Mouse (Mus musculus): ENCODE data around the gene Ubc.

Gene Ubc

DNA sequence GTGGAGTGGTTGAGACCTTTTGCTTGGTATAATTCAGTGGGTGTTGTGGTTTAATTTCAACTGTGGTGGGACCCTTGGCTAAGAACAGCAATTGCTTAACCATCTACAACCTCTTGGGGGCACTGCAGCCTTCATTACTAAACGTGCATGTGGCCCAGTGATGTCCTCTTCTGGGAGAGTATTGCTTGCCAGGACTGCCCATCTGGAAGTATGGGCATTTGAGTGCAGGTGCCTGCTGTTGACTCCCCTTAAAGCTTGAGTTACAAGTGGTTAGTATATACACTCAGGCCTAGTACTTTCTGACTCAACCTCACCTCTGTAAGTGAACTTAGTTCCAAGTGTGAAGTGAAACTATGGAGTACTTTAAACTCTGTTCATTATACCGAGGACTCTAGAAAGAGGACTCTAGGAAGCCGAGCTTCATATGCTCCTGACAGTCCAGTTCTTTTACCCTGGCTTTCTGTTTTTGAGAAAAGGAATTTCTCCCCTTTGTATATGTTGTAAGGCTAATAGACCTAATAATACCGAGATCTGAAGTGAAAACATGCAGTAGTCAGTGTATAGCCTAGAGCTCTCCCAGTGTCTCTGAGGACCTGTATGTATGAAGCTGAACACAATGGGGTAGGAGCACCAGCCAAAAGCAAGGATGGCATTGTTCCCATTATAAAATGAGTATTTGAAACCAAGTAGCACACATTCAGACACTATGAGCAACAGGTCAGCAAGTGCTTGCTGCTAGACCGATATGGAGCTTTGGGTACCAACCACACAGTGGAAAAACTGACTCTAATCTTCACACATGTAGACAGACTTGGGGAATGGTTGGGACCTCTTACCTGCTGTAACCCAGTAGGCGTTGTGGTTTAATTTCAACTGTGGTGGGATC, 7.1 kb downstream of the Ubc start:
- peak; percentile 77 for DNase-seq (ENCODE audit: low read depth)

DNA sequence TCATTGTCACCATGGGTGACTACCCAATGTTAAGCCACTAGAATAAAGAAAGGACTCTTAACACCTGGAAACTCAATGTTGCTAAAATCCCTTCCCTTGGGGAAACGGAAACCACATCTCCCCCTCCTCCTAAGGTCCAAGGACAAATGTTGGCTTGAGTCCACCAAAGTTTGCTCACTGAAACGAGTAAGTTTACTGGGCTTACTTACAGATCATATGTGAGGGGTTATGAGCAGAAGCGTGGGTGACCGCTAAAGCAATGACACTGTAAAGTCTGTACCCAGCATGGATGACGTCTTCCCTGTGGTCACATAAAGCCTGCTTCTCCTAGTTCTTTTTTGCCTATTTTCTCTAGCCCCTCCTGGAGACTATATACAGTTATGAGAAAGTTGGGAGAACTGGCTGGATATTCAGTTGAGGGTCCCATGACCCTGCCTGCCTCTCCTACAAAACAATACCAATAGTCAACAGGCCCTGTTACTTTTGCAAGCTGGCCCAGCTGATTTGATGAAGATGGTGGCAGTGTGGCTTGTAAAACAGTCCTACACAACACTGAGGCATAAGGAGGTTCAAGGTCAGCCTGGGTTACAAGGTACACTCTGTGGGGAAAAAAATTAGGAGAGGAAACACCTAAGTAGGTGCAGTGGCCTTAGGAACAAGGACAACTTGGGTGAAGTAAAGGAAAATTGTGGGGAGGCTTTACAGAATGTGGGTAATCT, 7.9 kb downstream of the Ubc start:
- DNase-seq (ENCODE audit: low read depth), result no peak

DNA sequence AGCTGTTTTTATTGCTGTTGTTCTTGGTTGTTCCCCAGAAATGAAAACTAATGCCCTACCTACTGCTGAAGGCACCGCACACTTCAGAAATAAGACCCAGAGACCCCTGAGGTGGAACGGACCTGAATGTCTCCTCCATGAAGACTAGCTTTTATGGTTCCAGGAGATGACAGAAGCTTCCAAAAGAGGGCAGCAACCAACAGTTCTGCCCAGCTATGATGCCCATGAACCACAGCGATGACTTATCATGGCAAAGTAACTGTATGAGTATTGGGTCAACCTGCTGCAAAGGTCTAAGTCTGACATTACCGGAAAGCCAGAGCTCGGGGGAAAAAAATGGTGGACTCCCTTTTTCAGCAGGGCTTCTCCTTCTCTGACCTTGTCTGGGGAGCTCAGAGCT, 11.1 kb downstream of the Ubc start:
- DNase-seq (ENCODE audit: low read depth), result no peak

DNA sequence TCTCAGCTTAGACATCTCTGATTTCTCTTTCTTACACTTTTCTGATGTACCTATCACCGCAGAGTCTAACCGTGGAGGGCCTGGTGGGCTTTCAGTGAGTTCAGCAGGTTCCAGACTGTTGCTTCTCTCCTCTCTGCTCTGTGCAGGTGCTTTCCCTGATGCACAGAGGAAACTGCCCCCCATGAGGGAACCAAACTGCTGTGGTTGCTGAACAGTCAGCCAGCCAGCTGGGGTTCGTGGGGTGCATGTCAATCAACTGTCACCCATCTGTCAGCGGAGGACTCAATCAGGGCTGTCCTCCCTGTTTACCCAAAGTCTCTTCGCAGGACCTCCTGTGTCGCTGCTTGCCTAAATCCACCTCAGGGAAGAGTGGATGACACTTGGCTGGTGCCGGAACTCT, 12.8 kb downstream of the Ubc start:
- peak; percentile 44 for DNase-seq (ENCODE audit: low read depth)

DNA sequence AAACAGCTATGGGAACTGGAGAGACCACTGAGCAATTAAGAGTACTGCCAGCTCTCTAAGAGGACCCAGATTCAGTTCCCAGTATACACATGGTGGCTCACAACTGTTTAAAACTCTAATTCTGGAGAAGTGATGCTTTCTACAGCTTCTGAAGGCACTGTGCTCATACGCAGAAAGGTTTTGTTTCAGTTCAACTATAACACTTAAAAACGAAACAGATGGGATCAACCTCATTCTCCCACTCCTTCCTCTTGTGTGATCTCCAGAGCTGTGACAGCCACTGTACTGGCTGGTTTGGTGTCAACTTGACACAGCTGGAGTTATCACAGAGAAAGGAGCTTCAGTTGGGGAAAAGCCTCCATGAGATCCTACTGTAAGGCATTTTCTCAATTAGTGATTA, 14.1 kb downstream of the Ubc start:
- peak; percentile 41 for DNase-seq (ENCODE audit: low read depth)

DNA sequence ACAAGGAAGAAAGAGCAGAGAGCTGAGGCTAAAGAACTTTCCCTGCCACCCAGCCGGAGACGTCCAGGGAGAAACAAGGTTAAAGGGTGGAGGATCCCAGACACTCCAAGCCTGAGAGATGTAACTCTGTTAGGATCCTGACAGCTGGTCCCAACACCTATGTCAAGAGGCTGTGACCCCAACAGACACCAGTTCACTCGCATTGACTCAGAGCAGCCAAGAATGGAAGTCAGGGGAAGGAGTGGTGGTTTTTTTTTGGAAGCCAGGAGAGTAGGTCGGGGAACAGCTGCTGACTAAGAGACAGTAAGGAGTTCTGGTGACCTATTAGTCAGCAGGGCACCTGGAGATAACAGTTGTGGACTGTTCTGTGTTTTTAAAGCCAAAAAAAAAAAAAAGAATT, 18.0 kb downstream of the Ubc start:
- DNase-seq (ENCODE audit: low read depth), result no peak

DNA sequence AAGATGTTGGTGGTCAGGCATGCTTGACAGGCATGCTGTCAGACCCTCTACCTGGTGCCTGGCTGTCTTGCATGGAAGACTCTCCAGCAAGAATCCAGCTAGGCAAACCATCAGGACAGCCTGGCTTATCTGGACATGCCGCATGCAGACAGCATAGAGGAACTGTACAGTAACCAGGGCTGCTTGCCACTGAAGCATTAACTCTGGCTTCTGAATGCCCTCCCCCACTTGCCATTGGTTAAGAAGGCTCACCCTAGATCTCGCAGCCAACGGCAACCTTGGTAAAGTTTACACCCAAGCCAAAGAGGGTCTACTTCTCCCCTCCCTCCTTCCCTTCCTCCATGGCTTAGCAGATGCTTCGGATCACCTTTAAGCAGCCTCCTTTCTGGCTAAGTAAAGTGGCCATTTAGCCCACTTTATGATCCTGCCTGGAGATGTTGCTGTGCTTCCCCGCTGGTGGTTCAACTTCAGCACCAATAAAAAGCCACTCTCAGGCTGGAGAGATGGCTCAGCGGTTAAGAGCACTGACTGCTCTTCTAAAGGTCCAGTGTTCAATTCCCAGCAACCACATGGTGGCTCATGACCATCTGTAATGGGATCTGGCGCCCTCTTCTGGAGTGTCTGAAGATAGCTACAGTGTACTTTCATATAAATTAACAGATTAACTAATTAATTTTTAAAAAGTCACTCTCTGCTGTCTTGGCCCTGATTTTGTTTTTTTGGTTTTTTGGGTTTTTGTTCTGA, 18.9 kb downstream of the Ubc start:
- peak; percentile 33 for DNase-seq (ENCODE audit: low read depth)

DNA sequence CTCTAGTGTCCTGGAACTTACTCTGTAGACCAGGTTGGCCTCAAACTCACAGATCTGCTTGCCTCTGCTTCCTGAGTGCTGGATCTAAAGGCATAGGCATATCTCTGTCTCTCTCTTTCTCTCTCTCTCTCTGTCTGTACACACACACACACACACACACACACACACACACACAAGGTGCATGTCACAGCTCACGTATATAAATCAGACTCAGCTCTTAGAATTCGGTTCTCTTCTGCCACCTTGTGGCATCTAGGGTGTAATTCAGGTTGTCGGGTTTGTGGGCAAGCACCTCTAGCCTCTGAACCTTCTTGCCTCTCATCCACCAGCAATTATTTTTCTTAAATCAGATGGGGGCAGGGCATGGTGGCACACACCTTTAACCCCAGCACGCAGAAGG, 21.4 kb downstream of the Ubc start:
- peak; percentile 87 for DNase-seq (ENCODE audit: low read depth)

DNA sequence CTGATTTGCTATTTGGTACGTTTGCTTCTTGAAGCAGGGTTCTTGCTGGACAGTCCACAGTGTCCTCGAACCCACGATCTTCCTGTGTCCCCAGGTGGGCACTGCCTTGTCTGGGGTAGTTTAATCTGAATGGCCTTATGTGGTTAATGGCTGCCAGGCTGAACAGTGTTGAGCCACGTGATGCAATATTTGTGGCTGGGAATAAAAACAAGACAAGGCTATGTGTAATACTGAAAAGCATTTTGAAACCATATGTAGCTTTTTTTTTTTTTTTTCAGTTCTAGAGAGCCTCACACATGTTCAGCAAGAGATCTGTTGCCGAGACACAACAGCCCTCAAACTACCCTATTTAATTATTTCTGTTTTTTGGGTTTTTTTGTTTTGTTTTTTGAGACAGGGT, 21.8 kb downstream of the Ubc start:
- no peak for DNase-seq (ENCODE audit: low read depth)

DNA sequence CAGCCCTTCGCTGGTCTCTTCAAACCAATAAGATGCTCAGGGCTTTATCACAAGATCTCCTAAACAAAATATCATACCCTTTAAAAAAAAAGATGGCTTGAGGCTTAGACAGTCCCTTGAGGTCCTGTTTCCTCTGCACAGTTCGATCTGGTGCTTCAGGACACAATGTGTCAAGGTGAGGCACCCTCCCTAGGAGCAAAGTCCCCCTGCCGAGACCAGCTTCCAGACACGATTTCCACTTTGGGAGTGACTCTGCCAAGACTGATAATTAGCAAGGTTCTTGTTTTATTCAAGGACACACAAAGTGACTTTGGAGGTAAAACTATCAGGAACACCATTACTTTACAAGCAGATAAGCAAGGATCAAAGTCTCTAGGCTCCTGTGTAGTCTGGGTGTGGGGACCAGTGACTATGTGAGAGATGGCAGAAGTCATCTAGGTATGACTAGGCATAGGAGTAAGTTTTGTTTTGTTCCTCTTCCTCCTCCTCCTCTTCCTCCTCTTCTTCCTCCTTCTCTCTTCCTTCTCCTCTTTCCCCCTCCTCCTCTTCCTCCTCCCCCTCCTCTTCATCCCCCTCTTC, 25.1 kb downstream of the Ubc start:
- DNase-seq (ENCODE audit: low read depth), result no peak

DNA sequence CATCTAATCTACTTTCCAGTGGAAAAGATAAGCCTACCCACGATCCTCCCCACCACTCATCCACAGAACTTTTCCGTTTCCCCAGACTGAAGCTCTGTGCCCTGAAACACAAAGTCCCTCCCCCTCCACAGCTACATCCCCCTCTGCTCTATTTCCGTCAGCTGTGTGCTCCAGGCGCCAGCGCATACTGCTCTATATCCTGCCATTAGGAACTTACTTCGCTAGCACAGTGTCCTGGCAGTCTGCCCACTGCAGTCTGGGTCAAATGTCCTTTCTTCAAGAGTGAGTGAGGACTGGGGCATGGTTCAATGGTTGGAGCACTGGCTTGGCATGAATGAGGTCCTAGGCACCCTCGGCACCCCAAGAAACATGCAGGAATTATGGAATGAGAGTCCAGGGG, 26.1 kb downstream of the Ubc start:
- no peak for DNase-seq (ENCODE audit: low read depth)

DNA sequence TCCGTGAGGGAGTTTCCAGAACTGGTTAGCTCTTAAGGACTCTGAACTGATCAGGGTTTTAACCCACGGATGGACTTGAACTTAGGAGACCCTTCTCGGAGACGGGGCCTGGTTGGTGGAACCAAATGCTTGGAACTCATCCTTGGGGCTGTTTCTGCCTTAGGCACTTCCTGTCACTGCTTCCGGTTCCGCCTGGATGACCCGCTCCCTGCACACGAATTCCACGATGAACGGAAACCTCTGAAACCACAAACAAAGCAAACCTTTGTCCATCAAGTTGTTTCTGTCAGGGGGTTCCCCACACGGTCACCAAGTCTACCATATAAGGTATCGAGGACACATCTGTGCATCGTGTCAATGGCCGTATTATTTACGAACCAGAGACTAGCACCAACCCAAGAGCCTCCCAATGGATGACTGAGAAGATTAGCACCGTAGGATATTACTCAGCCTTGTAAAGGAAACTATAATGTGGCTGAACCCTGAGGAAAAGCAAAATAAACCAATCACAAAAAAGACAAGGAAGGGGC, 29.0 kb downstream of the Ubc start:
- DNase-seq (ENCODE audit: low read depth), result no peak

DNA sequence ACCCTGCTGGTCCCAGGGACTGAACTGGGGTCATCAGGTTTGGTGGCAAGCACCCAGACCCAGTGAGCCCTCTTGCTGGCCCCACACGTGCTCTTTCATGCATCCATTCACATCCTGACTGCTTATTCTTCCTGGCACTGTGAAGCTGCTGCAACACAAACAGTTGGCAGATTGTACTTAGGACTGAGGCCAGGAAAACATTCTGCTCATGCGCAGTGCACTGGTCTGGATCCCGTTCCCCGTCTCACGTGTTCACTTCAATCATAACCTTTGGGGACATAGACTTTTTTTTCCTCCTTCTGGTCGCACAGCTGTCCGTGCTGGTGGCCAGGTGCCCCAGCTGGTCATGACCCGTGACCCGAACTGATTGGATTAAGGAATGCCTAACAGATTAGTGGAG, 29.4 kb downstream of the Ubc start:
- DNase-seq (ENCODE audit: low read depth), result no peak

DNA sequence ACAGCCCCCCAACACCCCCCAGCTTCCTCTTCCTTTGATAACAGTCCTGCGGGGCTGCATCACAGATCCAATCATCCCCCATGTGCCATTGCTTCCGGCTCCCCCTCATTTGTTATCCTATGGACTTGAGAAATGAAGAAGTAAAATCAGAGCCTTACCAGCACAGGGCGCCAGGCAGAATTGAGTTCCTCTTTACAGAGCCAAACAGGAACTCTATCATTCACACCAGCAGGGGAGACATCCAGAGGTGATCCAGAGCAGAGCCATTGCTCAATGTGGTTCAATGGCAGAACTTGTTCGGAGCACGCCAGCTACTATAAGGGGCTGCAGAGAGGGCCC, 31.8 kb downstream of the Ubc start:
- DNase-seq (ENCODE audit: low read depth), result no peak

DNA sequence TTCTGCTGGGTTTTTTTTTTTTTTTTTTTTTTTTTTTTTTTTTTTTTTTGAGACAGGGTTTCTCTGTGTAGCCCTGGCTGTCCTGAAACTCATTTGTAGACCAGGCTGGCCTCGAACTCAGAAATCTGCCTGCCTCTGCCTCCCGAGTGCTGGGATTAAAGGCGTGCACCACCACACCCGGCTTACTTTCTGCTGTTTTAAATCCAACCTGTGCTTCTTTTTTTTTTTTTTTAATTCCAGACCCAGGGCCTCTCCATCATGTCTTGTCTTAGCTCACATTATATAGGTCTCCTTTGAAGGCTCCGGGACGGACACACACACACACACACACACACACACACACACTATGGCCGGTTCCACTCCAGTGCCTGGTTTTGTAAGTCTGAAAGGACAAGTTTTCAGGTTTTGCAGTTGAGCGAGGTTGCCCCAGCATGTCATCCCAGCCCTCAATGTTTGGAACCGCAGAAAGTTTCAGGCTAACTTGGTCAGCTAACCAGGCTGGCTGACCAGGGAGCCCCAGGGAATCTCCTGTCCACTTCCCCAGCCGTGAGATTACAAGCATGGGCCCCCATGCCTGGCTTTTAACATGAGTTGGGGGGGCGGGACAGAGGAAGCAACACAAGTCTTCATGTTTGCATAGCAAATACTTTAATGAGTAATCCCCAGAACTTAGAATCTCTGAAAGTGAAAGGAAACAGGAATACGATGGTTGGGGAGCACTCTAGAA, 32.3 kb downstream of the Ubc start:
- no peak for DNase-seq (ENCODE audit: low read depth)

DNA sequence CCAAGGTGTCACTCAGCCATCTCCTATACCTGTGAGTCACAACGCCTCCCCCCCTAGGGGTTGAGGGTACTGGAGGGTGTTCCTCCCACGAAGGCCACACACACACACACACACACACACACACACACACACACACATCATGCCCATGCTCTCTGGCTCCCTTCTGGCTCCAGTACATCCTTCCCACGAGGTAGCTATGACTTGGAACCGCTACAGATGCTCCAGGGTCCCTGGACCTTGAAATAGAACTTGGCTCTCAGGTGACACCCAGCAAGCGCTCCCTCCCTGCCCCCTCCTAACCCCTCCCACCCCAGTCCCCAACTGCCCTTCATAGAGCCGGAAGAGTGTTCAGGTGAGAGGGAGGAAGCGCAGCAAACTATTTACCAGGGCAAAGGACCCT, 34.4 kb downstream of the Ubc start:
- no peak for DNase-seq (ENCODE audit: low read depth)

DNA sequence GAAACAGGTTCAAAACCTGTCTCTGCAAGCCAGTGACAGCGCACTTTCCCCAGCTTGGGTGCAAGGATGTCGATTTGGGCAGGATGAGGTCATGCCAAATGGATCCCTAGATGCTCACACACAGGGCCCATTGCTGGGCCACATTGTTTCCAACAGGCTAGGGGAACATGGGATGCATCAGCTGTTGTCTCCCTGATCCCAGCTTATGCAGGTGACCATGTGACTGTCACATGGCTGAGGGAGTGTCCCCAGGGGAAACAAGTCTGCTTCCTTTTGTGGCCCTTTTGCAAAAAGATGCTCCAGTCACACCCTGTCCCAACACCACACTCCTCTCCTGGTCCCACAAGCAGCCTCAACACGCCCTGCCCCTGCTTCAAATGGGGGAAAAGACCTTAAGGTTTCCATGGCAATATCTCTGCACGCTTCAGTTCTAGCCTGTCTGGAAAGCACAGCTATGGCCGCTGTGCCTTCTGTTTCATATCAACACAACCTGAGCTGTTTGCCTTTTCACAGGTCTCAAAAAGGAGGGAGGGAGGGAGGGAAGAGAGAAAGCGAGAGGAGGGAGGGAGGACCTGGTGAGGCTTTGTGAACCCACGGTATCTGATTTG, 35.0 kb downstream of the Ubc start:
- DNase-seq (ENCODE audit: low read depth), result no peak

DNA sequence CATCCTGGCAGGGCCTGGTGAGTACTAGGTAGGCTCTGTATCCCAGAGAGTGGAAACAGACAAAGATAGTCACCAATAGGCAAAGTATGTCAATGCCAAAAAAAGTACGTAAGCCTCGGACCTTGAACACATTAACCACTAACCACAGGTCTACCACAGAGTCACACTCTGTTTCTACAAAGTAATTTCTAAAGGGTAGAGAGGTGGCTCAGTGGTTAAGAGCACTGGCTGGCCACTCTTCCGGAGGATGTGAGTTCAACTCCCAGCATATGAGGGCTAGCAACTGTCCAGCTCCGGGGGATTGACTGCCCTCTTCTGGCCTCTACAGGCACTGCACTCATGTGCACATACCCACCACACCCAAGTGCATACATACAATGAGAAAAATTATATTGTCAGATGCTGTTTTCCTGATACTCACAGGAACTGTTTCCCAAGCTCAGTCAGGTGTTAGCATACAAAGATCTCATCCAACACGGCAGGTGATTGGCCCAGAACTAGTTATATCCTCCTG, 37.2 kb downstream of the Ubc start:
- peak; percentile 25 for DNase-seq (ENCODE audit: low read depth)

DNA sequence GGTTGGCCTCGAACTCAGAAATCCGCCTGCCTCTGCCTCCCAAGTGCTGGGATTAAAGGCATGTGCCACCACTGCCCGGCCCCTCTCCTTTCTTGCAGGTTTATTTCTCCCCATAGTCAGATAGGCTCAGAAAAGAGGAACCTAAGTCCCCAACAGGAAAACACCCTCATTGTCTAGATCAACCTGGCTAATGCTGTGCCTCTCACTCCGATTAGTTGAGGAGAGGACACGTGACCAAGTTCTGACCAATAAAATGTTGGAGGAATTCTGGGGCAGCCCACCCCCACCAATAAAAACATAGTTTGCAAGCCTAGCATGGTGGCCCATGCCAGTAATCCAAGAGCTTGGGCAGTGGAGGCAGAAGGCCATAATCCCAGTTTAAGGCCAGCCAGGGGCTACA, 38.1 kb downstream of the Ubc start:
- no peak for DNase-seq (ENCODE audit: low read depth)

DNA sequence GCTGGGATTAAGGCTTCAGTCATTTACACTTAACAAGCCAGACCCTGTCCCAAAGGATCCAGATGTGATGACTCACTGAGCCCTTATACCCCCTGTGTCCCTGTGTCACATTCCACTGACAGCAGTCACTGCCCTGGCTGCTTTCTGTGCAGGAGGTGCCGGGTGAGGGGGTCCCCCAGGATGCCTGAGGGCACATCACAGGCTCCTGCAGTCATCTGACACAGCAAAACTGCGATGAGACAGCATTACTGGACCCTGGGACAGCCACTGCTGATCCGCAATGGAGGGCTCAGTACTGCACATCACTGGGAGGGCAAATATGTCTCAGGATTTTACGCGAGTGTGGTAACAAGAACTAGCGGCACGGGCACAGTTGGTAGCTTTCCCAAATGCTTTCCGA, 38.9 kb downstream of the Ubc start:
- no peak for DNase-seq (ENCODE audit: low read depth)

DNA sequence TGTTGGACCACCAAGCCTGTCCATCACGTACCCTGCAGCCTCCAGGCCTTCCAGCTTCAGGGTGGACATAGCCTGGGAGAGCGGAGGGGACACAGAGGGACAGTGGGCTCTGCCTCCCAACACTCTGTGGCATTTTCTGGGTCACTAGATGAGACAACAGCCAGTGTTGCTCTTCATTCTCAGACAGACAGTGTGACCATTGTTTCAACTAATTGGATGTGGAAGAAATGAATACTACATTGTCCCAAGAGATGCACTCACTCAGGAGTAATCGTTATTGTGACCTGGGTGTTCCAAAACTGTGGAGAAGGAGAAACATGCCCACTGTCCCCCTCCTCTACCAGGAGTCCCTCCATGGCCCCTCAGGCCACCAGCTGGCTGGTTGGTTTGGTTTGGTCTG, 40.6 kb downstream of the Ubc start:
- no peak for DNase-seq (ENCODE audit: low read depth)
